Mouse (Mus musculus) hematopoietic stem cell, adult 5-6 weeks (primary cell): Measurements from ENCODE around the gene Ift52. TPM values are rescaled to one million over a fixed set of nuclear protein-coding genes. Genes with fewer than 3 reads are reported as not detected.

ENCODE experiments used
- ATAC-seq, 2 experiments: fragments of 125-278 bp in 1 of 2; replicated peaks in 1 of 2; 2 replicates each; pipeline ENCODE4 v1.8.0; 2016 to 2017; ENCODE audit warnings: inconsistent platforms in 2 of 2, mild to moderate bottlenecking in 2 of 2, moderate number of reproducible peaks in 2 of 2, low read depth in 1 of 2, moderate TSS enrichment in 1 of 2; ENCODE audit not compliant: low FRiP score in 2 of 2, poor library complexity in 2 of 2, severe bottlenecking in 2 of 2, insufficient read depth in 1 of 2, low TSS enrichment in 1 of 2
- total RNA-seq: library from RNA; stranded (forward); fragments of 172-1452, 232-1000 nt; gene quantifications from 2 replicates; pipeline ENCODE4 v1.2.3, GENCODE M21; 2017

The Ift52 gene
- total RNA-seq, 1 experiment from 2014 or later, result 30.3 TPM

GRCm38 (mm10) chr2:163060630-163061029 is 43.5 kb downstream of the Ift52 start:
- no peak for ATAC-seq

- ATAC-seq, result no peak
These were observed 44.3 kb downstream of the Ift52 start for GRCm38 (mm10) chr2:163061203-163062118.

- ATAC-seq, result no peak
These were observed 45.0 kb downstream of the Ift52 start for GRCm38 (mm10) chr2:163062119-163062508.

- no peak for ATAC-seq
These were observed 49.2 kb downstream of the Ift52 start for GRCm38 (mm10) chr2:163066326-163066725.

GRCm38 (mm10) chr2:163067233-163067632 is 50.1 kb downstream of the Ift52 start:
- no peak for ATAC-seq

- ATAC-seq, result no peak
These were observed 53.1 kb downstream of the Ift52 start for GRCm38 (mm10) chr2:163070213-163070612.

- no peak for ATAC-seq
These were observed 54.4 kb downstream of the Ift52 start for GRCm38 (mm10) chr2:163071590-163071989.

GRCm38 (mm10) chr2:163073023-163073757 is 56.0 kb downstream of the Ift52 start:
- ATAC-seq, result no peak

- ATAC-seq, result no peak
These were observed 56.9 kb downstream of the Ift52 start for GRCm38 (mm10) chr2:163074006-163074405.

- ATAC-seq, result no peak
These were observed 57.7 kb downstream of the Ift52 start for GRCm38 (mm10) chr2:163074808-163075207.

GRCm38 (mm10) chr2:163075234-163075633 is 58.1 kb downstream of the Ift52 start:
- no peak for ATAC-seq

GRCm38 (mm10) chr2:163079041-163079440 is 61.9 kb downstream of the Ift52 start:
- ATAC-seq, result no peak

- peak in 1 of 2 experiments; percentile 23; a peak in 1 of 4 replicates for ATAC-seq
These were observed 65.4 kb downstream of the Ift52 start for GRCm38 (mm10) chr2:163082591-163082990.

- no peak for ATAC-seq
These were observed 67.4 kb downstream of the Ift52 start for GRCm38 (mm10) chr2:163084519-163084918.

GRCm38 (mm10) chr2:163085047-163085446 is 67.9 kb downstream of the Ift52 start:
- ATAC-seq, result no peak

- no peak for ATAC-seq
These were observed 69.4 kb downstream of the Ift52 start for GRCm38 (mm10) chr2:163086561-163086960.

- ATAC-seq, result no peak
These were observed 70.6 kb downstream of the Ift52 start, which contains the start of gene Gtsf1l for GRCm38 (mm10) chr2:163087728-163088127. TSS of gene Gtsf1l (minus strand) at chr2:163087855.

GRCm38 (mm10) chr2:163089475-163090123 is 72.4 kb downstream of the Ift52 start:
- ATAC-seq, result no peak; a peak in 1 of 4 replicates
